Mouse (Mus musculus): ENCODE measurements around the gene Bicral.
"Not testable (repeated sequence)": the region's sequence is repeated elsewhere in the genome, so short reads cannot be mapped to it uniquely, and the experiment has no call there.

Bicral gene

GRCm38 (mm10) chr17:46874133-46874532 lies 15.9 kb upstream of the Bicral start:
- no peak for DNase-seq

- DNase-seq, result no peak
Observed at GRCm38 (mm10) chr17:46872806-46873205, 14.5 kb upstream of the Bicral start.

DNA sequence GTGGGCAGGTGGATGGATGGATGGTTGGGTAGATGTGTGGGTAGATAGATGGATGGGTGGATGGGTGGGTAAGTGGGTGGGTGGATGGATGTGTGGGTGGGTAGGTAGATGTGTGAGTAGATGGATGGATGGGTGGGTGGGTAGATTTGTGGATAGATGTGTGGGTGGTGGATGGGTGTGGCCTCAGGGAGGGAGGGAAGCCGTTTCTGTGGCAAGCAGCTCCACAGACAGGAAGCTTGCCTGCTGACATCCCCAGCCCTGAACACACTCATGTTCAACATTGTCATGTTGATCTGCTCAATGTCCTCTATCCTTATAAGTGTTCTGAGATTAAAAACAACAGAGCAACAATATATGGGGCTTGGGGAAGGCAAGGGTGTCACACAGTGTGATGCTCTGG lies 12.6 kb upstream of the Bicral start:
- DNase-seq, result no peak

- DNase-seq, result no peak
Observed at GRCm38 (mm10) chr17:46870204-46870798, 12.0 kb upstream of the Bicral start.

GRCm38 (mm10) chr17:46866836-46867235 lies 8.6 kb upstream of the Bicral start:
- DNase-seq, result no peak

DNA sequence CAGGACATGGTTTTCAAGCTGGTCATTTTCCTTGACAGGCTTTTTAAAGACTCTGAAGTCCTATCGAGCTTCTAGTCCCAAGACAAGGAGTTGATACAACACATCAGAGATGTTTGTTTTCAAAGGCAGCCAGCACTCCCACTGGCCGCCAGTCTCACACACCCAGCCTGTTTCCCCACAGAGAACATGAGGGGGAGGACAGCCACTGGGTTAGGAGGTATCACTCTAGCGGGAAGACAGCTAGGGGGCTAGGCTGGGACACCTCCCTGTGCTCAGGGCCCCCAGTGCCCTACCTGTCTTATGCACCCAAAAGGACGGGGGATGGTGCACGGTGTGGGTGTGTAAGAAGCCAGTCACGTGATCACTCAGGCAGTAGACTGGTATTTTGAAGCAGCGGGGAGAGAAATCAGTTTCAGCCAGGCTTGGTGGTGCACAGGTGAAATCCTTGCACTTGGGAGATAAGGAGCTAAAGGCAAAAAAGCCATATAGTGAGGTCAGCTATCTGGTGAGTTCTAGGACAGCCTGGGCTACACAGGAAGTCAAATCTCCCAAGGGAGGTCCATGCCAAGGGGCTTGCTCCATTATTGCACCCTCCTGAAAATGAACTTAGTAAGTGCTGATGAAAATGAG lies 6.4 kb upstream of the Bicral start:
- DNase-seq, result no peak

DNA sequence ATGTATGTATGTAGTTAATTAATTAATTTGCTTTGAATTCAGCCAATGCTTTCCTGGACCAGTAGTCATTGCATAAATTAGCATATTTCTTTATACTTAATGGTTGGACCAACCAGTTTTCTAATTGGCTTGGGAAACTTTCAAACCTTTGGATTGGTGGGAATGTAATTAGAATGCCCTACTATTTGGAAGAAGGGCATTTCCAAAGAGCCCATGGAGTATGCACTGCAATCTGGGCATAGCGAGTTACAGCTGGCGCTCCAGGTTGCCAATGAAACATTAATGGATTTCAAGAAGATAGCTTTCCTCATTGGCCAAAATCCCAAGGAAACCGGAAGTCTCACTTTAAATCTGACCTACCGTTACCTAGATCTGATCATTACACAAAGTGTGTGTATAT lies 1.8 kb upstream of the Bicral start:
- DNase-seq, result no peak

DNA sequence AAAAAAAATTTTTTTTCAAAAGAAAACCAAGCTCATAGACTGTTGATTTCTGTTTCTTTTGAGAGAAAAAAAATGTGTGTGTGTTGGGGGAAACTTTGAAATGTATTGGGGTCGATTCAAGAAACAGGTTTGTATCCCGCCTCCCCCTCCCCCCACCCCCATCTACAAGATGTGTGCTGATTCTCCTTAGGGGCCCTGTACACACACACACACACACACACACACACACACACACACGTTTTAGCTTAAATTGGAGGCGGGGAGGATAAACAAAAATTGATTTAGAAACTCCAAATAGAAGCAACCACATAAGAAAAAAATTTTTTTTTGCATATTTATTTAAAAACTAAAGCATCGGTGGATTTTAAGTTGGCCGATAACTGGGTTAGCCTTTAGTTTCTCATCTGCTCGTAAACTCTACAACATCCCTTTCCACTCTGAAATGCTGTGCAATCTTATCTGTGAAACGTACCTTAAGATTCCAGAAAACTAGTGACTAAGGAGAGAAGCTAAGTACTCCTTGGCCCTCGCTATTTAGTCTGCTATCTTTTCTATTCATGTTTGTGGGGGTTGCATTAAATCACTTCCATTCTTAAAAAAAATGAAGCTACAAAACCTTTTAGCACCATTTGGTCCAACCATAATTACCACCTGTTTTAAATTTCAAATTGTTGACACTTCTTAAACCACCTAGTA lies 615 bp upstream of the Bicral start:
- no peak for DNase-seq

- peak; percentile 75 for DNase-seq
Observed at GRCm38 (mm10) chr17:46857361-46857902, 850 bp downstream of the Bicral start.

GRCm38 (mm10) chr17:46856471-46857360 lies 1.6 kb downstream of the Bicral start:
- DNase-seq, result peak; percentile 82

- no peak for DNase-seq
Observed at GRCm38 (mm10) chr17:46856107-46856388, 2.2 kb downstream of the Bicral start.

GRCm38 (mm10) chr17:46855328-46856106 lies 2.8 kb downstream of the Bicral start:
- DNase-seq, result no peak

- no peak for DNase-seq
Observed at GRCm38 (mm10) chr17:46854640-46855110, 3.6 kb downstream of the Bicral start.

DNA sequence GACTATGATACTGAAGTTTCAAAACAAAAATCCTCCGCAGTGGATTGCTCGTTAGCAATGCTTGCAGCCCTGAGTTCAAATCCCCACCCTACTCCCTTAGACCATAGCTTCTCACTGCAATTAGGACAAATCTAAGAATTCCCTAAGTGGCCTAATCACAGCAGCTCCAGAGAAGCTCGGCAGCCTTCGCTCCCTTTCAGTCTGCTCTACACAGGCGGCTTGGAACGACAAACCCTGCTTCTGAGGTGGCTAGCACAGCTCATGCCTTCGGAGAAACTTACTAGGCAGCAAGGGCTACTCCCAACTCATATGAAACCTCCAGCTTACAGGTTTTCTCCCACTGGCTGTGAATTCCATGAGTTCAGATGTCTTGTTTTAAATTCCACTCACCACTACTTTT lies 4.2 kb downstream of the Bicral start:
- DNase-seq, result no peak

- DNase-seq, result peak; percentile 54
Observed at GRCm38 (mm10) chr17:46853281-46853680, 5.0 kb downstream of the Bicral start.

GRCm38 (mm10) chr17:46852725-46853124 lies 5.6 kb downstream of the Bicral start:
- no peak for DNase-seq

GRCm38 (mm10) chr17:46847206-46847605 lies 11.1 kb downstream of the Bicral start:
- DNase-seq, result no peak

GRCm38 (mm10) chr17:46846573-46846972 lies 11.7 kb downstream of the Bicral start:
- not testable (repeated sequence) for DNase-seq

DNA sequence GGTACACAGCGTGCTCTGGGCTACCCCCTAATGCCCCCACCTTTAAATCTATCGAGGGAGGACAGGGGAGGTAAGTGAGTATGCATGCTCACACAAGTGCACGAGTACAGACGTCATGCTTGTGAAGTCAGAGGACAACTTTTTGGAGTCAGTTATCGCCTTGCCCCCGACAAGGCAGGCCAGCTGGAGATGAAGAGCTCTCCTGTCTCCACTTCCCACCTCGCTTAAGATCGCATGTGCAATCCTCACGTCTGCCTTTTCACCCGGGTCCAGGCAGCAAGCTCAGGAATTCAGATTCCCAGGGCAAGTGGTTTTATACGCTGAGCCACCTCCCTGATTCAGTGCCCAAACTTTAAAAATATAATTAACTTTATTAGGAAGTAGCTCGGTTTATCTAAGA lies 13.0 kb downstream of the Bicral start:
- DNase-seq, result no peak

DNA sequence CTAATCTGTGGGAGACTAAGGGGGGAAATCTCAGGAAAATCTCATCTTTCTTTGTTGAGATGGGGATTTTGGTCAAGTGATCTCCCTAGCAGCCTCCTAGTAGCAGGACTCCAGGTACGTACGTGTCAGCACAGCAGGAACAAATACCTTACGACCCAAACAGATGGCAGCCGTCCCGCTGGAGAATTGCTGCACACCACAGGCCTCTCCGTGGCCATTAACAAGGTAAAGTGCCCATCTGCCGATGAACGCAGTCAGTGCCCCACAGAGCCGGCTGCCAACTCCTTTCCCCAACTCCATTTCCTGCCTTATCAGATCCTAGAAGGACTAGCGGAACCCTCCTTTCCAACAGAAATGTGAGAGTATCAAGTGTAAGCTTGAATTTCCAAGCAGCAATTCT lies 13.5 kb downstream of the Bicral start:
- peak; percentile 68 for DNase-seq

DNA sequence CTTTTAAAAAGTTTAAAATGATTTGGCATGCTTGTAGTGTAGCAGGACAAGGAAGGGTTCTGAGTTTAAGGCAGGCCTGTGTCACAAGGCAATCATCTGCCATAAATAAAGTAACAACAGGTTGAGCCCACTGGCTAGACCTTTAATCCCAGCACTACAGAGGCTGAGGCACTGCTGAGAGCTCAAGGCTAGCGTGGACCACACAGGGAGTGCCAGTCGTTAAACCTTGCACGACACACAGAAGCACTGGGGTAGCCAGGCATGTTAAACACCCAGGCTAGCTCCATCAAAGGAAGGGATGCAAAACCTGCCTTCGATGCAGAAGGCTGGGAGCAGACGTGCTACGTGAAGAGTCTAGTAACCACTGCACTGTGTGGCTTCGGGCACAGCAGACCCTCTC lies 14.6 kb downstream of the Bicral start:
- DNase-seq, result no peak

DNA sequence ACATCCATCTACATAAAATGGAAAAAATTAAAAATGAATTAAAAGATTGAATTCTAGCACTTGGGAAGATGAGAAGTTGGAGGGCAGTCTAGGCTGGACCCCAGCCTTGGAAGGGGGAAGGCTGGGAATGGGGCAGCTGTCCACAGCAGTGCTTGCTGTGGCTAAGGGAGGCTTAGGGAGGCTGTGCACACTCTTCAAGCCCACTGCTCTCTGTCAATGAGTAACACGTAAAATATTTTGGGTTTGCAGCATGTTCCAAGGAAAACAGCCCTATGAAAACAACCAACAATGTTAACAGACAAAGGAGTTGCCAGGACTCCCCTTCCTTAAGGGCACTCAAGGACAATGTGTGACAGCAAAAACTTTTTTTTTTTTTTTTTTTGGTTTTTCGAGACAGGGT lies 15.3 kb downstream of the Bicral start:
- no peak for DNase-seq
